Mouse (Mus musculus) small intestine, adult 2 months (tissue): ENCODE data around the gene Slc9a9. TPM values are rescaled to one million over a fixed set of nuclear protein-coding genes. Genes with fewer than 3 reads are reported as not detected.

Source experiments
- H3K27ac ChIP-seq: fragments of 200-500 bp; 2 replicates; pipeline ENCODE4 v1.5.1; 2012; ENCODE audit warnings: low read depth, low read length, control low read depth, inconsistent platforms; ENCODE audit not compliant: insufficient read depth
- H3K27me3 ChIP-seq: fragments of 200-500 bp; 2 replicates; pipeline ENCODE4 v1.6.1; 2012; ENCODE audit warnings: mild to moderate bottlenecking, moderate library complexity, low read length, inconsistent platforms; ENCODE audit not compliant: control insufficient read depth, insufficient read depth
- H3K36me3 ChIP-seq: fragments of 200-500 bp; 2 replicates; pipeline ENCODE4 v1.6.1; 2012; ENCODE audit warnings: mild to moderate bottlenecking, low read length, control low read depth, inconsistent platforms; ENCODE audit not compliant: control insufficient read depth, insufficient read depth
- H3K4me1 ChIP-seq: fragments of 200-500 bp; 2 replicates; pipeline ENCODE4 v1.6.1; 2012; ENCODE audit warnings: low read length, inconsistent platforms, mixed read lengths; ENCODE audit not compliant: control insufficient read depth, insufficient read depth, insufficient read length
- H3K4me3 ChIP-seq: fragments of 200-500 bp; 2 replicates; pipeline ENCODE4 v1.5.1; 2012; ENCODE audit warnings: low read depth, mild to moderate bottlenecking, control low read depth, inconsistent platforms, low read length, moderate library complexity
- CTCF ChIP-seq: fragments of 200-500 bp; IDR thresholded peaks from 2 replicates; pipeline ENCODE4 v1.5.1; 2012; ENCODE audit warnings: low read depth, mild to moderate bottlenecking, control low read depth, inconsistent platforms, low read length, moderate library complexity, mixed read lengths; ENCODE audit not compliant: insufficient replicate concordance, insufficient read length; ENCODE audit errors: extremely low read depth
- POLR2A ChIP-seq: fragments of 200-500 bp; IDR thresholded peaks from 2 replicates; pipeline ENCODE4 v1.6.1; 2012; ENCODE audit warnings: low read depth, mild to moderate bottlenecking, control low read depth, inconsistent platforms, low read length, moderate library complexity
- WGBS: fragments of 180-500 bp; shearing (Covaris S2); methylation state at CpG from one replicate; pipeline ENCODE4 v1.1.7; 2018; 5-methylcytosine and 5-hydroxymethylcytosine counted together
- polyA plus RNA-seq: library from polyadenylated mRNA; depleted of rRNA; stranded (reverse); fragments of >200 nt; gene quantifications from 2 replicates; pipeline ENCODE4 v1.2.3, GENCODE M21; 2012

Gene Slc9a9
- polyA plus RNA-seq, 1 experiment: 1.3 TPM

GRCm38 (mm10) chr9:95226986-95227385 lies 557.3 kb downstream of the Slc9a9 start:
- no peaks in the 10 kb centered on the region for H3K4me1 ChIP-seq
- 82% methylated on average over 4 of the region's 4 CpGs for WGBS
- no peak for TF ChIP-seq CTCF
- no peak for TF ChIP-seq POLR2A
- no peak overlapping the region for H3K27ac ChIP-seq
- H3K27me3 ChIP-seq: no peaks in the 10 kb centered on the region
- H3K4me3 ChIP-seq: no peak overlapping the region
- H3K36me3 ChIP-seq: no peaks in the 10 kb centered on the region

GRCm38 (mm10) chr9:95228123-95228522 lies 558.4 kb downstream of the Slc9a9 start:
- H3K27ac ChIP-seq: no peak overlapping the region
- no peaks in the 10 kb centered on the region for H3K4me1 ChIP-seq
- 94% methylated on average over 1 of the region's 1 CpGs for WGBS
- no peaks in the 10 kb centered on the region for H3K27me3 ChIP-seq
- TF ChIP-seq POLR2A: no peak
- TF ChIP-seq CTCF: no peak
- no peak overlapping the region for H3K4me3 ChIP-seq
- H3K36me3 ChIP-seq: no peaks in the 10 kb centered on the region

- Histone ChIP-seq H3K4me1 (no peaks in the 10 kb centered on the region), H3K4me3 (no peak overlapping the region), H3K27me3 (no peaks in the 10 kb centered on the region), H3K27ac (no peak overlapping the region), H3K36me3 (no peaks in the 10 kb centered on the region)
- WGBS: 61% methylated on average over 2 of the region's 2 CpGs
- TF ChIP-seq CTCF (no peak), POLR2A (no peak)
These were observed 559.4 kb downstream of the Slc9a9 start for GRCm38 (mm10) chr9:95229147-95229546.

- Histone ChIP-seq H3K27ac (no peak overlapping the region), H3K4me1 (no peaks in the 10 kb centered on the region), H3K27me3 (no peaks in the 10 kb centered on the region), H3K36me3 (no peaks in the 10 kb centered on the region), H3K4me3 (no peak overlapping the region)
- TF ChIP-seq CTCF (no peak), POLR2A (no peak)
These were observed 570.2 kb downstream of the Slc9a9 start for GRCm38 (mm10) chr9:95239900-95240299.

- Histone ChIP-seq H3K4me3 (no peak overlapping the region), H3K27me3 (no peaks in the 10 kb centered on the region), H3K27ac (no peak overlapping the region), H3K36me3 (no peaks in the 10 kb centered on the region), H3K4me1 (no peaks in the 10 kb centered on the region)
- WGBS: 91% methylated on average over 2 of the region's 2 CpGs
- no peak for TF ChIP-seq CTCF
- TF ChIP-seq POLR2A: no peak
These were observed 573.0 kb downstream of the Slc9a9 start for GRCm38 (mm10) chr9:95242628-95243195.

- H3K4me1 ChIP-seq: no peaks in the 10 kb centered on the region
- WGBS: 71% methylated on average over 4 of the region's 4 CpGs
- H3K4me3 ChIP-seq: no peak overlapping the region
- H3K27ac ChIP-seq: no peak overlapping the region
- H3K36me3 ChIP-seq: no peaks in the 10 kb centered on the region
- no peaks in the 10 kb centered on the region for H3K27me3 ChIP-seq
- TF ChIP-seq CTCF (no peak), POLR2A (no peak)
These were observed 584.5 kb downstream of the Slc9a9 start for GRCm38 (mm10) chr9:95254162-95254561.

- TF ChIP-seq POLR2A: no peak
- no peak for TF ChIP-seq CTCF
- WGBS: 78% methylated on average over 6 of the region's 6 CpGs
- no peak overlapping the region for H3K4me3 ChIP-seq
- no peak overlapping the region for H3K27ac ChIP-seq
- no peaks in the 10 kb centered on the region for H3K27me3 ChIP-seq
- no peaks in the 10 kb centered on the region for H3K36me3 ChIP-seq
- H3K4me1 ChIP-seq: no peaks in the 10 kb centered on the region
These were observed 586.1 kb downstream of the Slc9a9 start for GRCm38 (mm10) chr9:95255844-95256243.

- TF ChIP-seq POLR2A: no peak
- no peak for TF ChIP-seq CTCF
- WGBS: 89% methylated on average over 21 of the region's 21 CpGs
- H3K36me3 ChIP-seq: no peaks in the 10 kb centered on the region
- no peaks in the 10 kb centered on the region for H3K4me1 ChIP-seq
- H3K27ac ChIP-seq: no peak overlapping the region
- H3K27me3 ChIP-seq: no peaks in the 10 kb centered on the region
- no peak overlapping the region for H3K4me3 ChIP-seq
These were observed 587.1 kb downstream of the Slc9a9 start for GRCm38 (mm10) chr9:95256680-95257316.
